Comparison of ENCODE assay signal across 8 mouse cellular contexts in genomic region chr8:105685796-105686308, GRCm38 (mm10). TPM values are rescaled to one million over a fixed set of nuclear protein-coding genes. Genes with fewer than 3 reads are reported as not detected.
DNase-seq lines count a peak whose midpoint lies in the region; ATAC-seq and TF ChIP-seq lines count a peak whose summit lies in the region.

Gene Carmil2, plus strand, starts transcription at chr8:105686274.

- peaks cover 0 to 4% of the 10 kb centered on the region in 2 experiments; a peak in 2 of 4 replicates for H3K36me3 ChIP-seq in MEL (ENCODE audit: control insufficient read depth in 1 of 2, insufficient read depth in 2 of 2, low read length in 2 of 2)
- peaks cover 17% of the 10 kb centered on the region for H3K36me3 ChIP-seq in heart, embryonic 11.5 days (ENCODE audit: control insufficient read depth, insufficient read depth, low read length)
- peaks cover 35% of the 10 kb centered on the region for H3K36me3 ChIP-seq in kidney, embryonic 14.5 days (ENCODE audit: control insufficient read depth, insufficient read depth, low read length)
- H3K36me3 ChIP-seq in liver, embryonic 14.5 days (replicated peaks; ENCODE audit: control insufficient read depth, insufficient read depth, low read depth) = peaks cover 30% of the 10 kb centered on the region

- H3K4me2 ChIP-seq in heart, embryonic 11.5 days = peak within 1 kb of the TSS; percentile 56
- H3K4me2 ChIP-seq in kidney, embryonic 14.5 days (replicated peaks; ENCODE audit: low read depth, low read length) = peak within 1 kb of the TSS; percentile 42
- H3K4me2 ChIP-seq in liver, embryonic 14.5 days (ENCODE audit: low read depth) = peak within 1 kb of the TSS; percentile 38; the same call in 1 of the 2 replicates

- no peak for TF ChIP-seq POLR2A in MEL (IDR thresholded peaks at IDR 0.05; ENCODE audit: control insufficient read depth in 1 of 2, insufficient read depth in 1 of 2, low read depth in 1 of 2, low read length in 2 of 2, poor library complexity in 1 of 2)

- H3K27me3 ChIP-seq in MEL (ENCODE audit: control insufficient read depth in 1 of 2, insufficient read depth in 2 of 2, low read length in 2 of 2) = no peaks in the 10 kb centered on the region
- H3K27me3 ChIP-seq in heart, embryonic 11.5 days (ENCODE audit: control insufficient read depth, insufficient read depth, low read length) = peaks cover 6% of the 10 kb centered on the region; the same call in 1 of the 2 replicates
- no peaks in the 10 kb centered on the region for H3K27me3 ChIP-seq in kidney, embryonic 14.5 days (ENCODE audit: control insufficient read depth, insufficient read depth, low read length)
- no peaks in the 10 kb centered on the region for H3K27me3 ChIP-seq in liver, embryonic 14.5 days (ENCODE audit: control insufficient read depth, insufficient read depth, low read length)

- DNase-seq in 416B (ENCODE audit: low read depth) = peak; percentile 66
- DNase-seq in MEL (ENCODE audit: low read depth, low spot score) = no peak
- DNase-seq in embryo, embryonic 10 days (ENCODE audit: low spot score) = peak; percentile 50
- DNase-seq in liver, embryonic 14.5 days (ENCODE audit: low read depth in 3 of 3, low spot score in 3 of 3) = no peak
- peak; percentile 54 for DNase-seq in neural tube, embryonic 10.5 days (ENCODE audit: extremely low spot score, low spot score)
- DNase-seq in thymus, postnatal 4 days = peak; percentile 98

- H3K4me1 ChIP-seq in MEL (ENCODE audit: control insufficient read depth in 1 of 2, insufficient read depth in 2 of 2, low read length in 2 of 2) = no peaks in the 10 kb centered on the region
- peaks cover 9% of the 10 kb centered on the region for H3K4me1 ChIP-seq in heart, embryonic 11.5 days (ENCODE audit: control insufficient read depth, insufficient read depth, low read length)
- H3K4me1 ChIP-seq in kidney, embryonic 14.5 days (ENCODE audit: control insufficient read depth, insufficient read depth, low read length) = 0 out of 2 replicates have a peak, but pooled peaks cover 7% of the 10 kb centered on the region
- no peaks in the 10 kb centered on the region for H3K4me1 ChIP-seq in liver, embryonic 14.5 days (replicated peaks; ENCODE audit: control insufficient read depth in 2 of 2, insufficient read depth in 2 of 2, low read length in 1 of 2)

- ATAC-seq in heart, embryonic 11.5 days (replicated peaks; ENCODE audit: insufficient number of reproducible peaks, low FRiP score, low TSS enrichment) = no peak
- ATAC-seq in kidney, embryonic 14.5 days (ENCODE audit: low FRiP score, low TSS enrichment) = peak; percentile 58
- ATAC-seq in liver, embryonic 14.5 days (ENCODE audit: insufficient read depth) = peak; percentile 31; the same call in 1 of the 2 replicates

- peak; percentile 51 to 67 (median 61) for TF ChIP-seq CTCF in MEL (IDR thresholded peaks at IDR 0.05 in 2 of 3, conservative IDR thresholded peaks at IDR 0.05 in 1 of 3; ENCODE audit: control insufficient read depth in 1 of 3, insufficient read depth in 1 of 3, low read depth in 2 of 3, low read length in 3 of 3, poor library complexity in 1 of 3, severe bottlenecking in 1 of 3)
- TF ChIP-seq CTCF in liver, embryonic 14.5 days (IDR thresholded peaks at IDR 0.05; ENCODE audit: low read depth) = peak; percentile 85

- TF ChIP-seq RAD21 in MEL (IDR thresholded peaks at IDR 0.05; ENCODE audit: low read depth, low read length) = peak; percentile 42

- TF ChIP-seq EP300 in MEL (IDR thresholded peaks at IDR 0.05; ENCODE audit: low read depth in 1 of 2, low read length in 2 of 2) = no peak
- no peak for TF ChIP-seq EP300 in liver, embryonic 14.5 days (IDR thresholded peaks at IDR 0.05; ENCODE audit: low read depth)

- WGBS in heart, embryonic 11.5 days (ENCODE audit: insufficient replicate concordance) = 14% methylated on average over 26 of the region's 26 CpGs
- WGBS in kidney, embryonic 14.5 days = 5% methylated on average over 26 of the region's 26 CpGs
- 4% methylated on average over 25 of the region's 26 CpGs for WGBS in liver, embryonic 14.5 days (ENCODE audit: insufficient replicate concordance)

- H3K79me2 ChIP-seq in MEL (ENCODE audit: control insufficient read depth, insufficient read depth, low read length, poor library complexity) = no peaks in the 10 kb centered on the region

- H3K4me3 ChIP-seq in MEL (ENCODE audit: control insufficient read depth in 1 of 2, insufficient read depth in 1 of 2, low read depth in 2 of 2, low read length in 2 of 2) = no peak within 1 kb of the TSS
- H3K4me3 ChIP-seq in heart, embryonic 11.5 days (ENCODE audit: low read depth, low read length) = peak within 1 kb of the TSS; percentile 20; the same call in 1 of the 2 replicates
- H3K4me3 ChIP-seq in kidney, embryonic 14.5 days (ENCODE audit: low read length) = peak within 1 kb of the TSS; percentile 18
- H3K4me3 ChIP-seq in liver, embryonic 14.5 days (ENCODE audit: insufficient read depth in 1 of 2, low read depth in 2 of 2, low read length in 2 of 2) = no peak within 1 kb of the TSS

- H3K9me3 ChIP-seq in MEL (replicated peaks; ENCODE audit: insufficient read depth, low read length) = no peaks in the 10 kb centered on the region
- no peaks in the 10 kb centered on the region for H3K9me3 ChIP-seq in heart, embryonic 11.5 days (replicated peaks; ENCODE audit: control insufficient read depth, low read length)
- H3K9me3 ChIP-seq in kidney, embryonic 14.5 days (ENCODE audit: control insufficient read depth, low read length) = no peaks in the 10 kb centered on the region
- H3K9me3 ChIP-seq in liver, embryonic 14.5 days (ENCODE audit: control insufficient read depth, low read length) = no peaks in the 10 kb centered on the region

- H3K27ac ChIP-seq in MEL (ENCODE audit: control insufficient read depth, low read depth, low read length) = no peak within 1 kb of the TSS
- H3K27ac ChIP-seq in heart, embryonic 11.5 days (ENCODE audit: low read depth, low read length) = no peak within 1 kb of the TSS
- H3K27ac ChIP-seq in kidney, embryonic 14.5 days (ENCODE audit: low read depth, low read length) = 0 out of 2 replicates have a peak within 1 kb of the TSS, but pooled peaks have one; percentile 8
- no peak within 1 kb of the TSS for H3K27ac ChIP-seq in liver, embryonic 14.5 days

- no peak within 1 kb of the TSS for H3K9ac ChIP-seq in MEL (ENCODE audit: control insufficient read depth, low read depth, low read length, poor library complexity, severe bottlenecking)
- H3K9ac ChIP-seq in heart, embryonic 11.5 days (ENCODE audit: low read depth, low read length) = peak within 1 kb of the TSS; percentile 1; the same call in 1 of the 2 replicates
- H3K9ac ChIP-seq in kidney, embryonic 14.5 days (ENCODE audit: low read depth, low read length) = peak within 1 kb of the TSS; percentile 47
- no peak within 1 kb of the TSS for H3K9ac ChIP-seq in liver, embryonic 14.5 days (replicated peaks)

TF ChIP-seq in MEL, 35 proteins besides CTCF, POLR2A, EP300 and RAD21:
- peak; percentile 14; the same call in 1 of the 2 replicates for TF ChIP-seq ZC3H11A (IDR thresholded peaks at IDR 0.05; ENCODE audit: low read depth, low read length)
- peak; percentile 57 for TF ChIP-seq SMC3 (IDR thresholded peaks at IDR 0.05; ENCODE audit: low read depth, low read length)
- TF ChIP-seq MAFK (IDR thresholded peaks at IDR 0.05; ENCODE audit: borderline replicate concordance, low read depth, low read length) = no peak
- TF ChIP-seq POLR2AphosphoS2 (IDR thresholded peaks at IDR 0.05; ENCODE audit: low read length) = peak; percentile 47; the same call in 1 of the 2 replicates

RNA-seq across cellular contexts. Expression of gene Carmil2, which starts in this region (rescaled TPM):
- 7.9 and 9.5 TPM in 2 replicates for total RNA-seq in MEL (2012; rRNA removed)
- polyA plus RNA-seq in MEL (2012; ENCODE audit: insufficient read depth in 1 of 2, insufficient read length in 2 of 2, low read depth in 1 of 2, low replicate concordance in 2 of 2, missing spikeins in 1 of 2) = 10 to 100 TPM in 1 of 2 experiments, not detected in 1; 62.7 TPM
- 0.27 and 0.46 TPM in 2 replicates for polyA plus RNA-seq in heart, embryonic 11.5 days (2014; fragmentation: Nextera tagmentation; extraction: Ambion mirVana)
- polyA plus RNA-seq in kidney, embryonic 14.5 days (2014; fragmentation: Nextera tagmentation; extraction: Ambion mirVana) = 0.33 and 0.65 TPM in 2 replicates
- polyA plus RNA-seq in liver, embryonic 14.5 days (2012; rRNA removed) = 1.3 and 1.4 TPM in 2 replicates
- 0.24 and 0.33 TPM in 2 replicates for polyA plus RNA-seq in liver, embryonic 14.5 days (2014; fragmentation: Nextera tagmentation; extraction: Ambion mirVana)

Comparison
In these comparisons a context has a peak if more than half of its experiments do, and no peak if none do; other contexts are left out.
1. RNA of gene Carmil2 (polyA plus RNA-seq): 62.7 TPM in MEL; 0.24 to 1.4 TPM in liver, embryonic 14.5 days, 0.33 to 0.65 TPM in kidney, embryonic 14.5 days and 0.27 to 0.46 TPM in heart, embryonic 11.5 days; every median in the first group is over 4 times any median in the second.
2. Peak in ATAC-seq, H3K4me3 ChIP-seq, H3K27ac ChIP-seq, H3K9ac ChIP-seq and H3K4me2 ChIP-seq in kidney, embryonic 14.5 days; RNA of the gene not detected or under 1 TPM.
3. DNase-seq: peak in 416B (single experiment), embryo, embryonic 10 days (single experiment), neural tube, embryonic 10.5 days (single experiment) and thymus, postnatal 4 days (single experiment); none in MEL (single experiment) and liver, embryonic 14.5 days (0 of 3).
4. Peak in every context shown above with its lines, with median percentiles within 50 percentile points of each other: H3K4me2 ChIP-seq.